Mouse (Mus musculus) intestine, postnatal 0 days (tissue): ENCODE measurements around the gene Dnaic1. TPM values are rescaled to one million over a fixed set of nuclear protein-coding genes. Genes with fewer than 3 reads are reported as not detected.

Experiments used
- ATAC-seq: fragments of 200-750 bp; cut with Nextera tagmentation; 2 replicates; pipeline ENCODE4 v1.8.0; 2017; ENCODE audit warnings: mild to moderate bottlenecking, moderate TSS enrichment, moderate library complexity
- H3K27ac ChIP-seq: fragments of 300-500 bp; sonication (generic); 2 replicates; pipeline ENCODE4 v1.5.1; 2014; ENCODE audit warnings: mild to moderate bottlenecking, low read depth, low read length, moderate library complexity
- H3K27me3 ChIP-seq: fragments of 300-500 bp; sonication (generic); replicated peaks from 2 replicates; pipeline ENCODE4 v1.6.1; 2014; ENCODE audit warnings: low read length, mixed read lengths; ENCODE audit not compliant: control insufficient read depth, insufficient read depth
- H3K36me3 ChIP-seq: fragments of 300-500 bp; sonication (generic); 2 replicates; pipeline ENCODE4 v1.6.1; 2014; ENCODE audit warnings: mild to moderate bottlenecking, moderate library complexity; ENCODE audit not compliant: control insufficient read depth, insufficient read depth
- H3K4me1 ChIP-seq: fragments of 300-500 bp; sonication (generic); replicated peaks from 2 replicates; pipeline ENCODE4 v1.6.1; 2014; ENCODE audit warnings: antibody characterized with exemption, low read length, mixed read lengths; ENCODE audit not compliant: control insufficient read depth, insufficient read depth
- H3K4me2 ChIP-seq: fragments of 300-500 bp; sonication (generic); replicated peaks from 2 replicates; pipeline ENCODE4 v1.6.1; 2014; ENCODE audit warnings: low read depth, mild to moderate bottlenecking, moderate library complexity
- H3K4me3 ChIP-seq: fragments of 300-500 bp; sonication (generic); 2 replicates; pipeline ENCODE4 v1.5.1; 2014; ENCODE audit warnings: low read depth, low read length
- H3K9ac ChIP-seq: fragments of 300-500 bp; sonication (generic); 2 replicates; pipeline ENCODE4 v1.6.1; 2014; ENCODE audit warnings: mild to moderate bottlenecking, low read depth, low read length
- H3K9me3 ChIP-seq: fragments of 300-500 bp; sonication (generic); 2 replicates; pipeline ENCODE4 v1.6.1; 2016; ENCODE audit warnings: mixed run types; ENCODE audit not compliant: control insufficient read depth
- CTCF ChIP-seq: sonication (generic); IDR thresholded peaks from 2 replicates; pipeline ENCODE4 v1.5.1; 2016; ENCODE audit warnings: low read depth, mild to moderate bottlenecking, control low read depth, antibody characterized with exemption, moderate library complexity
- whole genome bisulfite sequencing: fragments of 180-500 bp; shearing (Covaris S2); extraction: QIAGEN DNeasy Blood & Tissue Kit; methylation state at CpG from one replicate; pipeline ENCODE4 v1.1.7; 2014; 5-methylcytosine and 5-hydroxymethylcytosine counted together
- polyA plus RNA-seq: library from polyadenylated mRNA; unstranded; fragments of >200 nt; fragmentation: Nextera tagmentation; extraction: Ambion mirVana; gene quantifications from 2 replicates; pipeline ENCODE4 v1.2.1, GENCODE M21; 2015

Dnaic1 gene
- polyA plus RNA-seq, 1 experiment from 2014 or later, result 2.3 TPM

GRCm38 (mm10) chr4:41662723-41663122 lies 93.1 kb downstream of the Dnaic1 start:
- no peak overlapping the region for H3K4me2 ChIP-seq
- H3K4me1 ChIP-seq, result no peaks in the 10 kb centered on the region
- H3K36me3 ChIP-seq, result no peaks in the 10 kb centered on the region
- ATAC-seq, result no peak
- no peaks in the 10 kb centered on the region for H3K27me3 ChIP-seq
- H3K4me3 ChIP-seq, result no peak overlapping the region
- H3K27ac ChIP-seq, result no peak overlapping the region
- H3K9ac ChIP-seq, result no peak overlapping the region
- H3K9me3 ChIP-seq, result no peaks in the 10 kb centered on the region
- no peak for TF ChIP-seq CTCF
- WGBS, result 85% methylated on average over 11 of the region's 11 CpGs

GRCm38 (mm10) chr4:41663614-41664013 lies 94.0 kb downstream of the Dnaic1 start:
- no peaks in the 10 kb centered on the region for H3K9me3 ChIP-seq
- H3K9ac ChIP-seq, result no peak overlapping the region
- no peak overlapping the region for H3K4me3 ChIP-seq
- WGBS, result 50% methylated on average over 9 of the region's 9 CpGs
- H3K36me3 ChIP-seq, result no peaks in the 10 kb centered on the region
- no peak overlapping the region for H3K4me2 ChIP-seq
- no peak for TF ChIP-seq CTCF
- H3K27me3 ChIP-seq, result no peaks in the 10 kb centered on the region
- ATAC-seq, result no peak
- H3K27ac ChIP-seq, result no peak overlapping the region
- no peaks in the 10 kb centered on the region for H3K4me1 ChIP-seq

DNA sequence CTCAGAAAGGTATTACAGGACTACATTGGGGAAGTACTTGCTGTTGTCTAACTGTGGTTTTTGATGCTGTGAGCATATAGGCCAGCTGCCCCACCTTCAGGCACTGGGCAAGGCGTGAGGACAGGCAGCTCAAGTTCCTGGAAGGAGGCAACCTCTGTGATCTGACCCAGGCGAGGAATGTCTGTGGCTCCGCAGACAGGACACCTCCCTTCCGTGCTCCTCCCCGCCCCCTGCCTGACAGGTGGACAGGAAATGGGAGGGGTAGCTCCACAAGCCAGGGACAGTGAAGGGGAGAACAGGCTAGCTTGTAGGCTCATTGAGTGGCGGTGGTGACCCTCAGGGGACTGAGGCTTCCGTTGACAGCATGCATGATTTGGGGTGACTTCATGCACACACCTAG lies 95.0 kb downstream of the Dnaic1 start:
- H3K4me3 ChIP-seq, result no peak overlapping the region
- no peak overlapping the region for H3K9ac ChIP-seq
- H3K27ac ChIP-seq, result no peak overlapping the region
- no peaks in the 10 kb centered on the region for H3K4me1 ChIP-seq
- TF ChIP-seq CTCF, result no peak
- 29% methylated on average over 7 of the region's 7 CpGs for WGBS
- H3K9me3 ChIP-seq, result no peaks in the 10 kb centered on the region
- H3K4me2 ChIP-seq, result no peak overlapping the region
- no peaks in the 10 kb centered on the region for H3K36me3 ChIP-seq
- ATAC-seq, result no peak
- no peaks in the 10 kb centered on the region for H3K27me3 ChIP-seq

DNA sequence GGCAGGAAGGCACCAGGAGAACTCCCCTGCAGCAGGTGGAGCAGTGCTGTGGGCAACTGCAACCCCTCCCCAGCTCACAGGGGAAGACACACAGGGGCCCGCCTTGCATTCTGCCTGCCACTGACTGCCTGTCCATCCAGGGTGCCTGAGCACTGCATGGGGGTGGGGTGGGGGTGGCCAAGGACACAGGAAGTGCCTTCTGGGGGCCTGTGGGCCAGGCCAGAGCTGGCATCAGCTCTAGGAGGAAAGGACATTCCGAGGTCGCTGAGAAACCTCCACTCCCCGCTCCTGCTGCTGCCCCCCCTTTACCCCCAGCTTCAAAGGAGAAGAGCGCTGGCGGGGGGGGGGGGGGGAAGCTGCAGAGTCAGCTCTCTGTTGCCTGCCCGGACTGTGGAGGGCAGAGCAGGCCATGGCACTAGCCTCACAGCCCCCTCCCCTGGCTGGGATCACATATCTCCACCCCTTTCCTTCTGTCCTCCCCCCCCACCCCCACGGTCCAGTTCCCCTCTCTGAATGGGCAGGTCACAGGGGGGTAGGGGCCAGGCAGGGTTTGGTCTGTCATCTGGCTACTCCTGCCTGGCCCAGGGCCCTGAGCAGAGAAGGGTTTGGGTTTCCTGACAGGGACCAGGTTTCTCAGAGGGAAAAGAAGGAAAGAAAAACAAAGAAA lies 95.6 kb downstream of the Dnaic1 start:
- TF ChIP-seq CTCF, result no peak
- Histone ChIP-seq H3K4me3 (no peak overlapping the region), H3K9me3 (no peaks in the 10 kb centered on the region), H3K4me2 (no peak overlapping the region), H3K4me1 (no peaks in the 10 kb centered on the region), H3K36me3 (no peaks in the 10 kb centered on the region), H3K27me3 (no peaks in the 10 kb centered on the region), H3K27ac (no peak overlapping the region), H3K9ac (no peak overlapping the region)
- ATAC-seq, result no peak
- 13% methylated on average over 6 of the region's 8 CpGs for WGBS

DNA sequence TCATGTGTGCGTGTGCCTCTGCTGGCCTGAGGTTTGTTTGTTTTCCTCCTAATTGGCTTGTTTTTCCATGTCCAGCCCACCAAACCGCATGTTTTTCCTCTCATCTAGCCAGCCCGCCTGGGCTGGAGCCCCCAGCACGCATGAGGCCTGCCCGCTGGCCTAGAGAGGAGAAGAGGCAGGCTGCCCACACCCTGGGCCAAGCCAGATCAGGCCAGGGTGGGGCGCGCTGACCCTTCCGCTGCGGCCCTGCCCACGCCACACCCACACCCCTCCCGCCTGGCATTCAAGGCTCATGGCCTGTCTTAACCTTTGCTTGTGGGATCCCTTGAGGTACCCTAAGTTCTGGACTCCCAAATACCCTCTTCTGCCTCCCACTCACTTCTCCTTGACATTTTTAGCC lies 97.1 kb downstream of the Dnaic1 start:
- H3K9me3 ChIP-seq, result no peaks in the 10 kb centered on the region
- no peak overlapping the region for H3K27ac ChIP-seq
- no peaks in the 10 kb centered on the region for H3K27me3 ChIP-seq
- no peak for ATAC-seq
- no peak overlapping the region for H3K9ac ChIP-seq
- H3K4me2 ChIP-seq, result no peak overlapping the region
- no peaks in the 10 kb centered on the region for H3K4me1 ChIP-seq
- no peaks in the 10 kb centered on the region for H3K36me3 ChIP-seq
- no peak overlapping the region for H3K4me3 ChIP-seq
- no peak for TF ChIP-seq CTCF
- 73% methylated on average over 11 of the region's 11 CpGs for WGBS

DNA sequence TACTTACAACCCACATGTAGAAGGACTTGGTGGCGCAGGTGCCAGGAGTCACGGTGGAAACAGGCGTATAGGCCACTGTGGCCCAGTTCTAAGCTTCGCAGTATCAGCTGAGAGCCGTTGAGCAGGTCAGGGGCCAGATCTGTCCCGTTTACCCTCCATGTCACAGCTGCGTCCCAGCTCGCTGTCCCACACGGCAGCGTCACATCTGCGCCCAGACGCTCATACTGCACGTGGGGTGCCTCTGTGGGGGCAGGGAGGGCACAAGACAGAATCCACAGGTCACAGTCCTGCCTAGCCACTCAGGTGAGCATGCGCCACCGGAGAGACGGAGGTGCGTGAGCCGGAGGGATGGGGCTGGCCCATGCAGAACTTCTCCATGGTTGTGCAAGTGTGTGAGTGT lies 101.3 kb downstream of the Dnaic1 start:
- no peak for TF ChIP-seq CTCF
- ATAC-seq, result no peak
- H3K27me3 ChIP-seq, result no peaks in the 10 kb centered on the region
- no peak overlapping the region for H3K4me3 ChIP-seq
- H3K27ac ChIP-seq, result no peak overlapping the region
- no peaks in the 10 kb centered on the region for H3K9me3 ChIP-seq
- 82% methylated on average over 18 of the region's 18 CpGs for WGBS
- no peaks in the 10 kb centered on the region for H3K36me3 ChIP-seq
- no peak overlapping the region for H3K4me2 ChIP-seq
- no peak overlapping the region for H3K9ac ChIP-seq
- H3K4me1 ChIP-seq, result no peaks in the 10 kb centered on the region

- TF ChIP-seq CTCF, result no peak
- no peak for ATAC-seq
- 45% methylated on average over 5 of the region's 5 CpGs for WGBS
- Histone ChIP-seq H3K4me1 (no peaks in the 10 kb centered on the region), H3K4me2 (no peak overlapping the region), H3K4me3 (no peak overlapping the region), H3K36me3 (no peaks in the 10 kb centered on the region), H3K9ac (no peak overlapping the region), H3K27ac (no peak overlapping the region), H3K27me3 (no peaks in the 10 kb centered on the region), H3K9me3 (no peaks in the 10 kb centered on the region)
Measured at GRCm38 (mm10) chr4:41671500-41671899, 101.9 kb downstream of the Dnaic1 start.
